Mouse (Mus musculus) left cerebral cortex, adult 9 months (tissue): ENCODE data around the gene Hdac5.
"Not testable (repeated sequence)": the region's sequence is repeated elsewhere in the genome, so short reads cannot be mapped to it uniquely, and the experiment has no call there.

Experiments
- DNase-seq, 2 experiments: peaks; one replicate each; pipeline ENCODE4 v3.0.0; 2022; ENCODE audit warnings: low spot score in 2 of 2

Gene Hdac5

DNA sequence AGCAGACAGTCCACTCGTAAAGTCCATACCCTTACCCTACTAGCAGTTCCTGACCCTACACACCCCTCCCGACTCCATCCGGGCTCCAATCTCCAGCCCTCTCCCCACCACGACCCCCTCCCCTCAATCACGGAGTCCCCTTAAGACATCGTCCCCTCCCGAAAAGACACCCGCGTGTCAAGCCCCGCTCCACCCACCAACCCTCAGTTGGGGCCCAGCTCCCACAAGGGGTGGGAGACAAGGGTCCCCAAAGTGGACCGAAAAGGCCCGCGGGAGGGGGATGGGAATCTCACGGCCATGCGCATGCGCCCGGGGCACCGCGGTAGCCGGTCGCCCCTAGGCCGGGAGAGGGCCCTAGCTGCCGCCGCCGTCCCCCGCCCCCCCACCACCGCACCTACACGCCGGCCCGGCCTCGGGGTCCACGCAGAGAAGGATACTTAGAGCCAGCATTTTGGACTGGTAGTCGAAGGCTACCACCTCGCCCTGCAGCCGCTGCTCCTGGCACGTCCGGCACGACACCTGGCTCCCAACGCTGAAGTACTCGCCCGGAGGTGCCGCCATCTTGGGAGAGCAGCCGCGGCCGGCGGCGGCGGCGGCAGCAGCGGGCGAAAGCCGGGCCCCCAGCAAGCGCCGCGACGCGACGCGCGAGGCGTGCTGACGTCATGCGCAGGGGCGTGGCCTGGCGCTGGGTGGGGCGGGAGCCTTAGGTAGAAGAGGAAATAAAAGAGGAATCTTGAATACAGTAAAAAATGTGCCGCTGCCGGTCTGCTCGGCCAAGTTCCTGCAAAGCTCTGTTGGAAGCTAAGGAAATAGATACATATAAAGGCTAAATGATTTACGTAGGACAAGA lies 45.1 kb downstream of the Hdac5 start, which contains the start of gene Lsm12:
Gene Lsm12, minus strand, starts transcription at position 651 of the 850 bp plus-strand sequence.
- DNase-seq, result peak; percentile 70 to 93

DNA sequence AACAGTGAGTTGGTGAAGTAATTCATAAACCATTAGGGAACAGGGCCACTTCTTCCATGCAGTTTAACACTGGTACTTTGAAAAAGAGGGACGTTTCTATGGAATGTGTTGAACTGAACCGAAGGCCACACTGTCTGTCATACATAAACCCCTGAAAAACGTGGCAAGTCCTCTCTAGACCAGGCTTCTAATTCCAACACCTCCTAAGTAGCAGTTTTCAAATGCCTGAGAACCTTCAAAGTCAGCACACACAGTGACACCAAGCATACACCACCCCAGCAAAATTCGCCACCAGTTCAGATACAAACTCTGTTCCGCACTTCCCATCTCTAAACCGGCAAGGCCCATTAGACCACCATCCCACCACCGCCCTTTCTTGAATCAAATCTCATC lies 45.7 kb downstream of the Hdac5 start:
- DNase-seq, result no peak

DNA sequence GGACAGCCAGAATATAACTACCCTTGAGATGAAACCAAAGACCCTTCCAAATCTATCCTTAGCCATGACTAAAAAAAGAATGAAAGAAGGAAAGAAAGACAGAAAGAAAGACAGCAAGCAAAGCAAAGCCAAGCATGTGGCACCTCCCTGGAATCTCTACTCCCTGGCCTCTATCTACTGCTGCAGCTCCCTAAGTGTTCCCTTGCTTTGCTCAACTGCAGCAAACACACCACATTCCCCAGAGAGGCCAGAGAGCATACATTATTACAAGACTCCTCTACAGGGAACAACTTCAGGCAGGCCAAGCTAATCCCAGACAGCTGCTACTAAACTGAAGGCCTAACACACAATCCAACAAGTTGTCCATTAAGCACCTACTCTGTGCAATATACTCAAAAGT lies 50.1 kb downstream of the Hdac5 start:
- no peak for DNase-seq

DNA sequence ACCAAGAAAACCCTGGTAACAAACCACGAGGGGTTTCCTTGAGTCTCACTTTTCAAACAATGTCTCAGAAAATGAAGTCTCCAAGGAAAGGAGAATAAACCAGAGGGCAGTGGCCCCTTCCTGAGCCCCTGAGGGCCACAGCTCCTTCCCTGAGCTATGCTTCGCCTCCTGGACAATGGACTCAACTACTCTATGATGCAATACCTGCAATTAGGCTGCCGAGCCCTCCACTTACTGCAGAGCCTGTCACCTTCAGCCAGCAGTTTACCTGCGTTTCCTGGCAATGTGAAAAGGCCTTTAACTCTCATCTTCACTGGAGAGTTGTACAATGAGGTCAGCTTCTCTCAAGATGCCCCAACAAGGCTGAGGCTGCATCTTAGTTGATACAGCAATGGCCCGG lies 61.3 kb downstream of the Hdac5 start:
- no peak for DNase-seq

DNA sequence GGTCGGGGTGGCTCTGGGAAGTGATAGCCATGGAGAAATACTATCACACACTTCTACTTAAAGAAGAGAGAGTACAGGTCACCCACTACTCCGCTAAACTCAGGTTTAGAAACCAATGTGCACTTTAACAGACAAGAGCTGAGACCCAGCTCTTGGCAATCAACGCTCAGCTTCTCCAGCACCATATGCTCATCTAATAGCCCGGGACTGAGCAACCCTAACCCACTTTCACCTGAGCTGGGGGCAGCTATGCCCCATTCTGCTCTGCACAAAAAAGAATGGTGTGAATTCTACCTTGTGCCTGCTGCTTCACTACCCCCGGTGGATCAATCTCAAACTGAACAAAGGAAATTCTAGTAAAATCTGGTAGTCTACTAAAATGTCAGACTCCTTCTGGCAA lies 62.4 kb downstream of the Hdac5 start:
- DNase-seq, result no peak

DNA sequence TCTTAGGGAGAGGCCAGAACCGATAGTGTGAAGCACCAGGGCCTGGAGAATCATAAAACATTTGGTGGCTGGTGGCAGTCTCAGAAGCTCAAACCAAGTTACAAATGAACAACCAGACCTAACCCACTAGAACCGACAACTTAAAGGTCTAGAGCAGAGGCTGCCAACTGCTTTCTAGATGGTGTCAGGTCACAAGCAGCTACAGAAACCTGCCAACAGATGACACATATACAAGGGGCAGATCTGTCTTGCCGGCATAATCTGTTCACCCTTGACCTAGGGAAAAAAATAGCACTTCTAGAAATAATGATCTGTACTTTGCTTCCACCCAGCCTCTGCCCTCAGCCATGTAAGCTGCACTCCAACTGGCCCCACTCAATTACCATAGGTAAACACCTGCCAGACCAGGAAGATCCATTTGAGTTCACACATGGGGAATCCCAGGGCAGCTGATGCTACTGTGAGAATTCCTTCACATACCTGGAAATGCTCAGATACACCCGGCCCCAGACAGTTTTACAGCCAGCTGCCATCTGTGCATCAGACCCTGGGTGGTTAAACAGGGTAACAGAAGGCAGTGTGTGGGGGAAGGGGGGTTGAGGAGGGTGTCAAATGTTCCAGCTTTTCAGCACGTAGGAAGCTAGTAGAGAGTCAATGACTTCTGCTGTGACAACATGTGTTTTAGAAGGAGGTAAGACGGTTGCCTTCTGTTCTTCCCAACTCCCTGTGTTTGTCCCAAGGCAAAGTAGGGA lies 63.8 kb downstream of the Hdac5 start:
- DNase-seq, result peak in 1 of 2 experiments; percentile 46

DNA sequence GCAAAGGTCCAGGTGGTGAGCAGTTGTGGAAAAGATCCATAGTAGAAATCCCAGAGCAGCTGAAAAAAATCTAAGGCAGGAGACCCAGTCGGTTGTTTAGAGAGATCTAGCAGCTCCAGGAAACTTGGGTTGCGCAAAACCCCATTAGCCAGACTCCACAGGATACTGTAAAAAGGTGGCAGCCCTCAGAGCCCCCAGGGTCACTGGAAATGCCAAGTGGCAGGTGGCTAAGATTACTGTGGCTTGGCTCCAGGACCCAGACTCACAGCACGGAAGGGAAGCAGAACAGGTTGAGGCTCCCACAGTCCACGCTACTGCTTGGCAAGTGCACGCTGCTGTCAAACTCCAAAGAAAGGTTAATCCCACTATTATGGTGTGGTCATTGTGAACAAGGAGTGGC lies 70.2 kb downstream of the Hdac5 start:
- DNase-seq, result no peak

DNA sequence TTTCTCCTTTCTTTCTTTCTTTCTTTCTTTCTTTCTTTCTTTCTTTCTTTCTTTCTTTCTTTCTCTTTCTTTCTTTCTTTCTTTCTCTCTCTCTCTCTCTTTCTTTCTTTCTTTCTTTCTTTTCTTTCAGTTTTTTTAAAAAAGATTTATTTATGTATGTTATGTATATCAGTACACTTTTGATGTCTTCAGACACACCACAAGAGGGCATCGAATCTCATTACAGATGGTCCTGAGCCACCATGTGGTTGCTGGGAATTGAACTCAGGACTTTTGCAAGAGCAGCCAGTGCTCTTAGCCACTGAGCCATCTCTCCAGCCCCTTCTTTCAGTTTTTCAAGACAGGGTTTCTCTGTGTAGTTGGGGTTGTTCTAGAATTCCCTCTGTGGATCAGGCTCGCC lies 71.9 kb downstream of the Hdac5 start:
- not testable (repeated sequence) for DNase-seq

DNA sequence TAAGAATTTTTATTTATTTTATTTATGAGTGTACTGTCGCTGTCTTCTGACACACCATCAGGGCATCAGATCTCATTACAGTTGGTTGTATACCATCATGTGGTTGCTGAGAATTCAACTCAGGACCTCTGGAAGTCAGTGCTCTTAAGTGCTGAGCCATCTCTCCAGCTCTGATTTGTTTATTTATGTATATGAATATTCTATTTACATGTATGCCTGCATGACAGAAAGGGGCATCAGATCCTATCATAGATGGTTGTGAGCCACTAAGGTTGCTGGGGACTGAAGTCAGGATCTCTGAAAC lies 73.2 kb downstream of the Hdac5 start:
- DNase-seq, result no peak

DNA sequence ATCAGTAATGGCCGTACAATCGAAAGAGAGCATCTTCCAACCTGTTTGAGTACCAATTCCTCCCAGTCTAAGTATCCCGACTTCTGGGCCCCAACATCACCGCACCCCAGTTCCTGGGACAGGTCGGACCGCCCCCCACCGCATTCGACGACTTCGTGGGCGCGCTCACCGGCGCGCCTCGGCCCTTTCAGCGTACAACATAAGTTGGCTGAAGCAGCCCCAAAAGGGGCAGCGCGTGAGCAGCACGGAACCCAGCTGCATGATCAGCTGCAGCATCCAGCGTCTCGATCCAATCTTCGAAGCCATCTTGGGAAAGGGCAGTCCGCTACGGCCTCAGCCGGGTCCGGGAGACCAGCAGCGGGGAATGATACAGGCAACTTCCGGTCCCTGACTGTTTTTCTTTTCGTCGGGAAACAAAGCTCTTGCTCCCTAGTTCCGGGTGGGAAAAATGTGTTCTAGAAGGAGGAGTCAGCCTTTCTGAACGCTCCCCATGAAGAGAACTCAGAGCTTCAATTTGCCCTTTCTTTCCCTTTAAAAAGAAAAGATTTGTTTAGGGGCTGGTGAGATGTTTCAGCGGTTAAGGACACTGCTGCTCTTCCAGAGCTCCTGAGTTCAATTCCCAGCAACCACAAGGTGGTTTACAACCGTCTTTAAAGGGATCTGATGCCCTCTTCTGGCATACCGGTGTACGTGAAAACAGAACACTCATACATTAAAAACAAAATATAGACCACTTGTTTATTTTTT lies 73.8 kb downstream of the Hdac5 start, which contains the start of gene Tmem101:
Gene Tmem101, minus strand, starts transcription at position 366 of the 747 bp plus-strand sequence.
- peak; percentile 65 to 92 for DNase-seq

DNA sequence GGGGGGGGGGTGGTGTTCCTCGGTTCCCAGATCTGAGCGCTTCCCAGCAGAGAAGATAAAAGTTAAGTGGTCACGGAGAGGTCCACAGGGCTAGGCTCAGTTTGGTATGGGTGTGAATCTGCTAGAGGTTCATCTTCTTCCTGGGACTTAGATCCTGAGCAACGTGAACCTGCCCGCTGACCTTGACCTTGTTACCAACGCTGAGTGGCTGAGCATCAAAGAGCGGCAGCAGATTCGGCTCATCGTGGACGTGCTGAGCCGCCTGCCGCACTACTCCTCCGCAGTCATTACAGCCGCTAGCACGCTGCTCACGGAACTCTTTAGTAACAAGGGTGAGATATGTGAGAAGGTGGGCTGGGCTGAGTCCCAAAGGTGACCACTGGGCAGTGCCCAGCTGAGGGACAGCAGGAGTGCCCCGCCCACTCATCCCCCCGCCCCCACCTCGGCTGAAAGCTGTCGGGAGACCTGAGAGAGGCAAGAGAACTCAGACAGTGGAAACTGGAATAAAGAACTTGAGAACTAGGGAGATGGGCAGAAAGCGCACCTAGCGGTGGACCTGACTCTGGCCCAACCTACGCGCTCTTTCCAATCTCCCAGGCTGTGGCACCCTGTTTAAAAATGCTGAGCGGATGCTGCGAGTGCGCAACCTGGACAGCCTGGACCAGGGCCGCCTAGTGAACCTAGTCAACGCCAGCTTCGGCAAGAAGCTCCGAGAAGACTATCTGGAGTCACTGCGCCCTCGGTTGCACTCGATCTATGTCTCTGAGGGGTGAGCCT lies 82.6 kb downstream of the Hdac5 start:
- no peak for DNase-seq

DNA sequence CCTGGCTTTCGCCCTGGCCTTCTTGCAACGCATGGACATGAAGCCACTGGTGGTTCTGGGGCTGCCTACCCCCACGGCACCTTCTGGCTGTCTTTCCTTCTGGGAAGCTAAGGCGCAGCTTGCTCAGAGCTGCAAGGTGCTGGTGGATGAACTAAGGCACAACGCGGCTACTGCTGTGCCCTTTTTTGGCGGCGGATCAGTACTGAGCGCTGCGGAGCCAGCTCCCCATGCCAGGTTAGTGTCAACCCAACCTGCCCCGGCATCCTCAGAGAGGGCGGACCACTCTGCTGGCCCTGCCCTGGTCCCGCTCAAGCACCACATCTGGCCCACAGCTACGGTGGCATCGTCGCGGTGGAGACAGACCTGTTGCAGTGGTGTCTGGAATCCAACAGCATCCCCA lies 83.4 kb downstream of the Hdac5 start:
- no peak for DNase-seq

DNA sequence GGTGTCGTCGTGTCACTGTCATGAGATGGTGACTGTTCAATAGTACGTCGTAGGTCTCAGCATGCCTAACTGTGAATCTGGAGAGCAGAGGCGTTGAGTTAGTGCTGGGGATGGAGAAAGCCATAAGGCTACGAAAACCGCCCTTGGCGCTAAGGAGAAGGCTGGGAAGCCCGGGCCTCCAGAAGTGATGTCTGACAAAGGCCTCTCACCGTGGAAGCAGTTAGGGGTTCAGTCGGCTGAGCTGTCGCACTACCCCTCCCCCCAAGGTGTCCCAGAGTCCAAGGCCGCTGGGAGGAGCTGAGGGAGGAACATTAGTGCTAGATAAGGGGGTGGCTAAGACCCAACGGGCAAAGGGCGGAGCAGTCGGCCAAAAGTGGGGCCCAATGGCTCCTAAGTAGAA lies 84.0 kb downstream of the Hdac5 start:
- no peak for DNase-seq

DNA sequence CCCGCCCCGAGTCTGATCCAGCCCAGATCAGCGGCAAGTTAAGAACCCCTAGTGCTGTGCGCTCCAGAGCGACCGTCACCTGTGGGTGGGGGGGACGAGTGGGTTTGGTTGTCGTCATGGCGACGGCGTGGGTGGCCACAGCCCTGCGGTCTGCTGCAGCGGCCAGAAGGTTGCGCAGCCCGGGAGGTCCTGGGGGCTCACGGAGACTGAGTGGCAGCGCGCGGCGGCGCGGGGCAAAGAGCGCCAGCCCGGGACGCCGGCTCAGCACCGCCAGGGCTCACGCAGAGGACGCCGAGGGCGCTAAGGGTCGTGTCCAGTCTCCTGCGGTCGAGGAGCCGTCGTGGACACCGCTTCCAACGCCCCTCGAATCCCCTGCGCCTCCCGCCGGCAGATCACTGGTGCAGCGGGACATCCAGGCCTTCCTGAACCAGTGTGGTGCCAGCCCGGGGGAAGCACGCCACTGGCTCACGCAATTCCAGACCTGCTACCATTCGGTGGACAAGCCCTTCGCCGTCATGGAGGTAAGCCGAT lies 84.4 kb downstream of the Hdac5 start, which contains the start of gene Nags:
Gene Nags, plus strand, starts transcription at position 43 of the 531 bp plus-strand sequence.
- DNase-seq, result no peak

DNA sequence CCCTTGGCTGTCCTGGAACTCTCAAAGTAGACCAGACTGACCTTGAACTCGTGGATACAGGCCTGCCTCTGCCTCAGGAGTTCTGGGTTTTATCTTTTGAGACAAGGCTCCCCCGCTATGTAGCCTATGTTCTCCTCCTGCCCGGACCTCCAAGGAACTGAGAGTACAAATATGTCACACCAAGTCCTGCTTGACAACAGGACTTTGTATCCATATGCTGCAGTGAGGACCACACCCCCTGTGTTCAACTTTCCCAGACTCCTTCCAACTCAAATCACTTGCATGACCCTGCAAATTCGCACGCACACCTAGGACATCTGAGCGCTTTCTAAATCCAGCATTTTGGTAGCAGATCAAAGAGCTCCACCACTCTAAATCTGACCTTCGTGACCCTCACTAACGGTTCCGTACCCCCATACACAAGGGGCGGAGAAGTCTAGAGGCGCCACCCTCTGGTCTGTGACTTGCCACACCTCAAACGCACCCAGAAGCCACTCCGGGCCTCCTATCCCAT lies 85.0 kb downstream of the Hdac5 start:
- no peak for DNase-seq
